Mouse (Mus musculus) right cerebral cortex, postnatal 14 days (tissue): Measurements from ENCODE around the gene Nit1.

Source experiments
- DNase-seq: peaks from one replicate; pipeline ENCODE4 v3.0.0; 2022

The Nit1 gene

DNA sequence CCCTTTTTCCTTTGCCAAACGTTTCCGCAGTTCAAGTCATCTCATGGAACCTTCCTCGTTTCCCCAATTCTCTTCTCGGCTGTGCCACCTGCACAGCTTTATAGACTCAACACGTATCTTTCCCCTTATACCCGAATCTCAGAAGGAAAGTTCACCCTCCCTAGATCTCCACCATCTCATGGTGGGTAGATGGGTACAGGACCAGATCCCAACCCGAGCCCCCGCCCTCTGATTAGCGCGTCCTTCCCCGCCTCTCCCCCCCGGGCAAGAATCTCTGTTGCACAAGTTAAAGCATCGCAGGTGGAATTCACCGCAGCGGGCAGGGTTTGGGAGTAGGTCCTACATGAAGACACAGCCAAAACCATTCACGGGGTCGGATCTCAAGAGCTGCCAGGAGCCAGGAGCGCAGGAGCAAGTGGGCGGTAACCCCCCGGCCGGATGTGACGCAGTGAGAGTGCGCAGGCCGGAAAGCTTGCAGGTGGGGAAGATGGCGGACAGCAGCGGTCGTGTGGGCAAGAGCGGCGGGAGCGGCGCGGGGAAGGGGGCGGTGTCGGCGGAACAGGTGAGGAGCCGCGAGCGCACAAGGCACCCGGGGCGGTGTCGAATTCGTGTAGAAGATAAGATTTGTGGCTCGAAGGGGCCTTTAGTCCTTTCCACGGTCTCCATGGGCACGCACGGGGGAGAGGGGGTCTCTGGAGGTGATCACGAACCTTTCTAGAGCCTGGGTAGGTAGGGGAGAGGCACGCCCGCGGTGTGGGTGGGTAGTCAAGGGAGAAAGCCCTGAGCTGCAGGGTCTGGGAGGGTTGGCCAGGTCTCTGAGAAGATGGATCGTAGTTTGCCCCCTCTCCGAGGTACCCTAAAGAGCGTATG lies at the start of gene Nit1, which contains the start of gene Pfdn2:
Gene Nit1, minus strand, starts transcription at position 422 of the 870 bp plus-strand sequence.
Gene Pfdn2, plus strand, starts transcription at position 446 of the 870 bp plus-strand sequence.
- peak; percentile 90 for DNase-seq

DNA sequence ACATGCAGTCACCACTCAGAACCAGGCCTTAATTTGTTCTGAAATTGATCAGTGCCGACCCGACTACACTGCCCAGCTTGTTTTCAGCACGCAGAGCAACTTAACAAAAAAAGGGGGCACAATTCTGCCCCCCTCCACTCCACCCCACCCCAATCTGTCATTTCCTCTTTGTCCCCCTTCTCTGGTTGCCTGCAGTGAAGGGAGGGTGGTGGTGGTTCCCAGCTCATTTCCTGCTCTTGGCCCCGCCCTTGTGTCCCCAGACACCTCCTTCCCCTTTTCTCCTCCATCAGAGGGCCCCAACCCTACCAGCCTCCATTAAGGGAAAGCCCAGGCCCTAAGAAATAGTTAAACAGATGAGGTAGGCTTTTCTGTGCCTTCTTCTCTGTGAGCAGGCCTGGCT lies 44.7 kb upstream of the Nit1 start:
- no peak for DNase-seq

DNA sequence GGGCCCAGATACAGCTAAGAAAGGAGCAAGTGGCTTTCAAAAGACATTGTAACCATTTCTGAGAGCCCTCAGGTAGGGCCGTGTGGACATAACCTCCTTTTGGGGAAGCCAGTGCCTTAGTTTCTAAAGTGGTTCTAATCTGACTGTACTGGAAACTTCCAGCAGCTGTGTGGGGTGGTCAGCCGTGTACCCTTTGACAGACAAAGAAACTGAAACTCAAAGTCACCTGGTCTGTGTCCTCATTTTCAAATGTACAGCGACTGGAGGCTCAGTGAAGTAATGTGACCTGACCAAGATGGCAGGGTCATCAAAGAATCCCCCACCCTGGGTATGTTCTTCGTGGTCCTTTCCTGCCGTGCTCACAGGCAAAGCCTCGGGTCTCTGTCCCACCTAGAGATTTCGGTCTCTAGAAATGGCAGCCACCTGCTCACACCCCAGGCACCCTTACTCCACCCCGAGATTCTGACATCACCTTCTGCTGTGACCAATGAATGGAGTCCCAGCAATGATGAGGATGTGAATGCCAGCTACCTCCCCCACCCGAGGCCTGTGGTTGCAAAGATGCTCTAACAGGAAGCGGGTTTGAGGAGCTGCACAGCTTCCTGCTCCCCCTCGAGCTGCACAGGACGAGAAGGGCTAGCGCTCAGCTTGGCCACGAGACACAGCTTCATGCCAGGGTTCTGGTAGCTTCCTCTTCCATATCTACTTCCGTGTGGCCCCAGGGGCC lies 43.1 kb upstream of the Nit1 start, which contains the start of gene Arhgap30:
Gene Arhgap30, plus strand, starts transcription at position 579 of the 727 bp plus-strand sequence.
- peak; percentile 25 for DNase-seq

DNA sequence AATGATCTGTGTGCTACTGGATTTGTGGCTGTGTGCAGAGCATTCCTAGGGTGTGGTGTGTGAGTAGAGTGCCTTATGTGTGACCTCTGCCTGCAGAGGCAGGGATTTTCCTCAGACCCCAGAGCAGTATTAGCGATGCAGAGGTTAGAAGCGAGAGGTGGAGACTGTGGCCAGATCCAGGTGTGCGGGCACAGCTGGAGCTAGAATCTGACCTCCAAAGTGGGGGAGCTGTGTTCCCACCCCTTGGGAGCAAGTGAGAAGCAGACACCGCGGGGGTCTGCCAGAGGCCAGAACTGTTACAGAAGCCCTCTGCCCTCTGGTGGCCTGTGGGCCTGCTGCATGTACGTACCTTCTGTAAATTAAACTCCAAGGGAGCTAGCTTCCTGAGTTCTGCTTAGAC lies 41.7 kb upstream of the Nit1 start:
- DNase-seq: no peak

DNA sequence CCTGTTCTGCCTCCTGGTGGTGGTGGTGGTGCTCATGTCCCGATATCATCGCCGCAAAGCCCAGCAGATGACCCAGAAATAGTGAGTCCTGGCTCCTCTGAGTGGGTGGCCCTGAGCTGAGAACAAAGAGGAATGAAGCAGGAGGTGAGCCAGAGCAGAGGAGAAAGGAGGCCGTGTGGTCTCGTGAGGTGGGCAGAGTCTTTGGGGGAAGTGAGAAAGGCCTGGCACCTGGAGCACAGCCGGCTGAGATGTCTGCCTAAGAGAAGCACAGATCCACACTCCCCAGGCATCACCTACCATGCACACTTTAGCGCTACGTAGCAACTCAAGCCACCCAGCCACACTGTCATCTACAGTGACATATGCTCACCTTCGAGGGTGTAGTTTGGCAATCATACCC lies 39.7 kb upstream of the Nit1 start:
- DNase-seq: no peak

DNA sequence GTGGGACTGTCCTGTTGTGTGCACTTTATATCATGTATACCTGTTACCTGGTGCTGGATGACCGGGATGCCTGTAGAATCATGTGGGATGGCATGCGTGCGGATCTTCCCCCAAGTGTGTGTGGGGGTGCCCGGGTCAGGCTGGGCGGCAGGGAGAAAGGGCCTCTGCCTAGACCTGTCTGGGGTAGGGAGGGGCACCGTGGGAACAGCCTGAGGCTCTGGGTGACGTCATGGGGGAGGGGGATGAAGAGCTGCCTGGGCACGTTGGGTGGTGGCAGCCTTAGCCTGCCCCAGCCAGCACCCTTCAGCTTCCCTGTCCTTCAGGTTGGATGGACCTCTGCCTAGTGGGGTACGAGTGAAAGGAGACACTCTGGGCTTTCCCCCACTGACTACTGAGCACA lies 38.9 kb upstream of the Nit1 start:
- no peak for DNase-seq

DNA sequence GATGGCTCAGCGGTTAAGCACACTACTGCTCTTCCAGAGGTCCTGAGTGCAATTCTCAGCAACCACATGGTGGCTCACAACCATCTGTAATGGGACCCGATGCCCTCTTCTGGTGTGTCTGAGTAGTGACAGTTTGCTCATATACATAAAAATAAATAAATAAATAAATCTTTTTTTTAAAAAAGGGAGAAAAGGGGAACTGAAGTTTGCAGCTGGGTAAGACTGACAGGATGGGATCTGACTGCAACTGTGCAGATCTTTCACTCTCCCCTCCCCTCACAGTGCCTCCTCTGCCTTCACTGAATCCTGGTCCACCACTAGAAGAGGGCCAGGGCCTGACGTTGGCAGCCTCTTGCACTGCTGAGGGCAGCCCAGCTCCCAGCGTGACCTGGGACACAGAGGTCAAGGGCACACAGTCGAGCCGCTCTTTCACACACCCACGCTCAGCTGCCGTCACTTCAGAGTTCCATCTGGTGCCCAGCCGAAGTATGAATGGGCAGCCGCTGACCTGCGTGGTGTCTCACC lies 36.7 kb upstream of the Nit1 start:
- DNase-seq: no peak

DNA sequence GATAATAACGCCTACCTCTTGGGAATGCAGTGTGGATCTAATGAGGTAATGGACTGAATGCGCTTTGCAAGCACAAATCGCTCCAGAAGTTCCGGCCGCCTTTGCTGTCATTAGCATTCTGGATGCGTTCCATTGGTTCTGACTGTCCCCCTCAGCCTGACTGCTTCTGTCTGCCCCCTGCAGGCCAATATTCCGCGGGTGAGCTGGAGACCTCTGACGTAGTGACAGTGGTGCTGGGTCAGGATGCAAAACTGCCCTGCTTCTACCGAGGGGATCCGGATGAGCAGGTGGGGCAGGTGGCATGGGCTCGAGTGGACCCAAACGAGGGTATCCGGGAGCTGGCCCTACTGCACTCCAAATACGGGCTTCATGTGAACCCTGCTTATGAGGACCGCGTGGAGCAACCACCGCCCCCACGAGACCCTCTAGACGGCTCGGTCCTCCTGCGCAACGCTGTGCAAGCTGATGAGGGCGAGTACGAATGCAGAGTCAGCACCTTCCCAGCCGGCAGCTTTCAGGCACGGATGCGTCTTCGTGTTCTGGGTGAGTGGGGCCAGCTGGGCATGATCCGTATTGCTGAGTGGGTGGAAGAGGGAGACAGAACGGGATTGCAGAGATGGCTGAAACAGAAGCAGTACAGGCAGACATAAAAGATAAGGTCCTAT lies 34.6 kb upstream of the Nit1 start:
- DNase-seq: peak; percentile 77

DNA sequence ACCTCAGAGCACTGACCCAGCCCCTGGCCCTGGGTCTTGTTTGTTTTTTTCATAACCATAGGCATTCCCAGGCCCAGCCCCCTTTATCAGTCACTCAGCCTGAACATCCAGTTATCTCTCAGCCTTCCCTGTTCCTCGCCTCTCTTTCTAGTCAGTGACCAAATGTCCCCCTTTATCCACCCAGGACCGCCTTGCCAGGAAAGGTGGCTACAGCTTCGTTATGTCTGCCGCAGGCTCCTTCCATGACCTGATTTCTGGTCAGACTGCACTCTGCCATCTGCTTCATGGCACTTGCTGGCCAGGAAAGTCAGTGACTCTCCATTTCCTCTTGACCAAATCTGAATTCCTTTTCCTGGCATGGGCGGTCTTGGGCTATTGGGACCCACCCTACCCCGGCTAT lies 32.9 kb upstream of the Nit1 start:
- no peak for DNase-seq

DNA sequence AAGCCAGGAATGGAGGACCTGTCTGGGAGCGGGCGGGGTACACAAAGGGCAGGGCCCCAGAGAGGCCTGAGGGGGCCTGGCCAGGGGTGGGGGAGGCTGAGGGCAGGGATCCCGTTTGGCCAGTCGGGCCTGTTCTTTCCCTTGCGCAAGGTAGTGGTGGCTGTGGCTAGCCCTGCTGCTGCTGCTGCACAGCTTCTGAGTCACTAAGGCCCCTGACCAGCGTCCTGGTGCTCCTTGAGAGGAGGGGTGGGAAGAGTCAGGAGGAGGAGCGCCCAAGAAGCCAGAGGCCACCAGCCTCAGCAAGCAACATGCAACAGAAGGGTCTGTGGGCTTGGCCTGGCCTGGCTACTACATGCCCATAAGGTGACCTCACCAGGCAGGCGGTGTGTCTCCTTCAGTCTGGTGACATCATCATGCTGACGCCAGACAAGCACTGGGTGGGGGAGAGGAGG lies 30.2 kb upstream of the Nit1 start:
- no peak for DNase-seq

DNA sequence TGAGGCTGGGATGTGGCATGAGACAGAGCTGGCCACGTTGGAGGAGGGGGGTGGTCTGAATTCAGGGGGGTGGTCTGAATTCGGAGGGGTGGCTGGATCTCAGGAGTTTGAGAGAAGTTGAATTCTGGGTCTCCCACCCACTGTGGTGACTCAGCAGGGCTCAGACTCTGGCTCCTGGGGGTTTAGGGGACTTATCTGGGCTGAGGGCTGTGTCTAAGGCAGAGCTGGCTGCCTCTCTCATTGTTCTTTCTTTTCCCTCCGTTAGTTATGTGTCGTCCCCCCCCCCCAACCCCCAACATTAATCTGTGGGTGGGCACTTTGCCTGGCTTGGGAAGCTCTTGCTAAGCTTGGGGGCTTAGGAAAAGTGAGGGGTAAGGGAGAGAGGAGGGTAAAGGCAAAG lies 28.5 kb upstream of the Nit1 start:
- DNase-seq: no peak

DNA sequence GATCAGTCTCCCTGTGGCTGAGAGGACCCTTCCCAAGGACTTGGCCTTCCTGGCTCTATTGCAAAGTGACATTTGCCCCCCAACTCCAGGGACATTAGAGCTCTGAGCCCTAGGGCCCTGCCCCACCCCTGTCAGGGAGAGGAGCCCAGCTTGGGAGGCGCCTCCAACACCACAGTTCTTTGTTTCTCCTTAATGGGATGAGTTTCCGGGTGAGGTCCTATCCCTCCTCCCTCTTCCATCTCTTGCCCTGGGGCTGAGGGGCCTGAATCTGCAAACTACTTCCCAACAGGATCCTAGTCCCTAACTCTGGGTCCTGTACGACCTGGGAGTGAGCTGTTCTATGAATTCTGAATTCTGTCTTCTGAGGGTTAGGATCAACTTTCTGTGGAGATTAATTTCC lies 27.4 kb upstream of the Nit1 start:
- no peak for DNase-seq

DNA sequence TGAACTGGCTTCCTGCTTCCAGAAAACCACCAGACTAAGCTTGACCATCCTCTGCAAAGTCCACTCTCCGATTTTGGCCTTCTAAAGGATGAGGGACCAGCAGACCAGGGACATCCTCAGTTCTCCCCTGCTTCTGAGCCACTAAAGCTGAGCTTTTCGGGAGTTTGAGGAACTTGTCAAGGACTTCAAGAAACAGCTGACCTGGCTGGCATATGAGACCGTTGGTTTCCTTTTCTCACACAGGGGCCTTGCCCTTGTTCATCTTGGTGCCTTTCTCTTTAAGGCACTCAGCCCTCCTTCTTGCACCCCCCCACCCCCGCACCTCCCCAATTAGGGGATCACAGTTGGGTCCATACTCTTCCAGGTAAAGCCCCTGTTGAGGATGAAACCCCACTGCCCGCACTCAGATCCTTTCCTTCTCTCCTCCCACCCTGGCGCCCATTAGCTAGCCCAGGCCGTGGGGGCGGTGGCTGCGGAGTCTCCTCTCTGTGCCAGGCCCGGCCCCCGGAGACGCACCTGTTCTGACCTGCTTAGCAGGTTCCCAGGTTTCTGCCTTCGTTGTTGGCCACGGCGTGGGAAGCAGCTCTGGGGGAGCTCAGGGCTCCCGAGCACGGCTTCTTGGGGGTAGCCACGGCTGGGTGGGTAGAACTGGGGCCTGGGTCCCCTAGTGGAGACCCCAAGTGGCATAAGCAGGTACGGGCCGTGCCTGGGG lies 24.6 kb upstream of the Nit1 start, which contains the start of gene Nectin4:
Gene Nectin4, plus strand, starts transcription at position 255 of the 712 bp plus-strand sequence.
- no peak for DNase-seq

DNA sequence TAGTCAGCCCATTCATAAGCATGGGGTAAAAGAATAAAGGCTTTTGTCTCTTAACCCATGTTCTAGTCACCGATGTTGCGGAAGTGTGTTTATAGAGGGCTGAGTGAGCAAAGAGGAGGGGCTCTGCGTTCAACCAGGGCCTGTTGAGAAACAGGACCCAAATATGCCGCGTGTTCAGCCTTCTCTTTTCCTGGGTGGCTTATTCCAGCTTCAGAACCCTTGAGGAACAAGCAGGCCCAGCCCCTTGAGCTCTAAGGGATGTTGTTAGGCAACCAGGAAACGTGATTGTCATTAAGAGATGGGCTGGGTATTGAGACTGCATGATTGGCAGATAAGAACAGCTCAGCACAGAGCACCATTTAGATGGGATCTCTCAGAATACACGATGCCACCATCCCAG lies 20.5 kb upstream of the Nit1 start:
- no peak for DNase-seq

DNA sequence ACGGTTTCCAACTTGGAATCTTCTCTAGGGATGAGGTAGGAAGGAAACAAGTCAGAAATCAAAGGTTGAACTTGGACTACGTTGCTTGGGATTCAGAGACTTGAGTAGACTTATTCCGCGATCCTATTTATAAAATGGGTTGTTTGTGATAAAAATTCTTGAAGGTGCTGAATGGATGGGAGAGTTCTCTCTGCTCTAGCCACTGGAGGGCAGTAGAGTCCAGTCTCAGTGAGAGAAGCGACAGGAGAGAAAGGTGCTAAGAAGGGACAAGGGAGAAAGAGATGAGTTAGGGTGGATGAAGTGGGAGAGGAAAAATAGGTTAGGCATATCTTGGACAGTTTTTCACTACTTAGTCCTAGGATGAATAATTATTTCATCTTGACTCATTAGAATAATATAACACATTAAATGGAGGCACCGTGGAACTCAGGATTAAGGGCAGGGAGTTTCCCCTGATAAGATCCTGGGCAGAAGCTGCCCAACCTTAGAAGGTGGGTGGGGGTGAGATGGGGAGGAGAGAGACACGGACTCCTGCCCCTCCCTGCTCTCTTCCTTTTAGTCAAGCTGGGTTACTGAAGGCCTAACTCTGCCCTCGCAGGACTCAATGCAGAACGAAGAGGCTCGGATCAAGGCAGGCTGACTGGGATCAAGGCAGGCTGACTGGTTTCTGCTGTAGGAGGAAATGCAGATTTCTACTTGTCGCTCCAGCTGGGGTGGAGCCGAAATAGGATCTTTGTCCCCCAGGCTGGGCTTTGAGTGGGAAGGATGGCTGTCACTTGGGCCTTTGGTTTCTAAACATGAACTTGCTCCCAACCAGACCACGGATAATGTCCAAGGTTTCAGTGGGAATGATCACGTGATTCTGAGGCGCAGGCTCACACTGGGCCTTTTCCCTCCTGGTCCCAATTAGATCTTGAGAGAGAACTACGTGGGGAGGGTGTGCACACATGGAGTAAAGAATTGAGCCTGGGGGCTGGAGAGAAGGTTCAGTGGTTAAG lies 16.0 kb upstream of the Nit1 start:
- DNase-seq: peak; percentile 65

DNA sequence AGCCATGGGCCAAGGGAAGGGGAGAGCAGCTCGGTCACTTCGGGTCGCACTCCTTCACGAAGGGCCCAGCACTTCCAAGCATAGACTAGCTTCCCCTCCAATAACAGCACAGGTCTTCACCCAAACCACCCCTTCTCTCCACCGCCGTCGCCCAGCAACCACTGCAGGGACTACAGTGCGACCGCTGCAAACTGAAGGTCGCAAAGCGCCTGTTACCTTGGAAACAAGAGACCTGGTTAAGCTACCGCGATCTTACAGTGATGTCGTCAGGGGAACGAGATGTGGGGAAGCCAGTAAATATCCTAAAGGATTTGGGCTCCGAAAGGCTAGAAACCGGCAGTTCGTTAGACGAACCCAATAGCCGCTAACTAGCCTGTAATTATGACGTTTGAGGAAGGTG lies 15.2 kb upstream of the Nit1 start, which contains the start of gene Klhdc9:
Gene Klhdc9, minus strand, starts transcription at position 143 of the 400 bp plus-strand sequence.
- DNase-seq: peak; percentile 89

DNA sequence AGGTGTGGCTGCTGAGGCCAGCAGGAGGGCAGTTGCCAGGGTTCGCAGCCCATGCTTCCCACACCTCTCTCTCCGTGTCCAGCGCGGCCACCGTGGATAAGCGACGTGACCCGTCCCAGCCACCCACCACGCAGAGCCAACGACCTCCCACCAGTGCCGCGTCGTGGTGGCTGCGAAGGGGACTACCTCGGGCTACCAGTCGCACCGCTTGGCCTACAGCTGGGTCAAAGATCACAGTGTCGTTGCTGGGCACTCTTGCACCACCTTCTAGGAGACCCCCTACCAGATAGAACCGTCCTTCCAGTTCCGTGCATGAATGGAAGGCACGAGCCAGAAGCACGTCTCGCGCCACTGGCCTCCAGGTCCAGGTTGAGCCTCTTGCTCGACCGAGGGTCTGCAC lies 14.8 kb upstream of the Nit1 start:
- DNase-seq: peak; percentile 47

DNA sequence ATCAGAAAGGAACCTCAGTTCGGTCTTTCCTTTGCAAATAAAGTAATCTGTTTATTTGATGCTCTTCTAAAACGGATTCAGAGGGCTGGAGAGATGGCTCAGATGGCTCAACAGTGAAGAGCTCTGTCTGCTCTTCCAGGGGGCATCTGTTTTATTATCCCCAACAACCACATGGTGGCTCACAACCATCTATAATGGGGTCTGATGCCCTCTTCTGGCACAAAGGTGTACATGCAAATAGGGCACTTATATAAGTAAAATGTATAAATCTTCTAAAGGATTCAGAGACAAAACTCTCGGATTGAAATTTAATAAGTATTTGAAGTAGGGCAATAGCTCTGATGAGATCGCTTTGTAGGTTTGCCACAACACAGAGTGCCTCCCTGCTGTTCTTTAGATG lies 13.0 kb upstream of the Nit1 start:
- no peak for DNase-seq

DNA sequence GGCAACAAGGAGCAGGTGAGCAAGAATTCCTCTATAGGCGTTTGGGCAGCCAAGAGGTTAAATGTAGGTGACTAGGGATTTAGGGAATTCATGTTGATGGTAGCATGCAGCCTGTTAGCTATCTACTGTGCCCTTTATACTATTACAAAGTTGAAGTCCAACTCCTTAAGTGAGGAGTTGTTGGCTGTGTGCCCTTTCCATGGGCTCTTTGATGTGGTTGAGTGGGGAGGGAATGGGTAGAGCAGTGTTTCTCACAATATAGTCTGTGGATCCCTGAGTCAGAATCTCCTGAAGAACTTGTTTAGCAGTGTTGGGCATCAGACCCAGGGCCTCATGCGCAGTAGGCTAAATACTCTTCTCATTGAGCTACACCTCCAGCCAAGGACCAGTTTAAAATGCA lies 11.4 kb upstream of the Nit1 start:
- no peak for DNase-seq

DNA sequence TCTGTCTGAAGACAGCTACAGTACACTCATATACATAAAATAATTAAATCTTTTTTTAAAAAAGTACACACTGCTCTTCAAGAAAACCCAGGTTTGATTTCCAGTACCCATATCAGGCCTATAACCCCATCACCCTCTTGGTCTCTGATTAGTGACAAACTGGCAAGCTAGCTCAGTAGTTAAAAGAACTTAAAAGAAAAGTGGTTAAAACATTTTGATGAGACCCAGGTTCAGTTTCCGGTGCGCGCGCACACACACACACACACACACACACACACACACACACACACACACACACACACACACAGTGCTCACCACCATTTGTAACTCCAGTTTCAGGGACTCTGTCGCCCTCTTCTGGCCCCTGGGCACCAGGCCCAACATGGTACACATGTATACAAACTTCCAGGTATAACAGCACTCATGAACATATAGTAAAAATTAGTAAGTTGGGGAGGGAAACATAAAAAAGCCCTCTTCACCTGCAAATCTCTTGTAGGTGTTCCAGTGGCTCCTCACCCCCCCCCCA lies 10.4 kb upstream of the Nit1 start:
- no peak for DNase-seq

DNA sequence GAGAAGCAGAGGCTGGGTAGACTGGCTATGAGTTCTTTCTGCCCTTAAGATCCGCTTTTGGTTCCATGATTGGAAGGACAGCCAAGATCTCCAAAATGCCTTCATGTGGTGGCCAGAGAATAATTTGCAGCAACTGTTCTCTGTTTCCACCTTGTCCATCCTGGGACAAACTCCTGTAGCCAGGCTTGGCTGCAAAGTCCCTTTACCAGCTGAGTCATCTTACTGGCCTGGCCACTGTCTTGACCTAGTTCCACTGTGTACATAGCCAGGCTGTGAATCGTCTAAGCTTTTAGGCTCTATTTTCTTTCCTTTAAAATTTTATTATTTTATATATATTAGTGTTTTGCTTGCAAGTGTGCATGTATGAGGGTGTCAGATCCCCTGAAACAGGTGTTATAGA lies 3.8 kb upstream of the Nit1 start:
- no peak for DNase-seq
